Mouse (Mus musculus): Measurements from ENCODE around the gene Fam50b. TPM values are rescaled to one million over a fixed set of nuclear protein-coding genes. Genes with fewer than 3 reads are reported as not detected.

Fam50b gene
- polyA plus RNA-seq, 1 experiment from 2014 or later, result not detected

- no peak overlapping the region for H3K4me3 ChIP-seq (ENCODE audit: low read depth, low read length)
- ATAC-seq (ENCODE audit: low read depth), result no peak
- H3K36me3 ChIP-seq (ENCODE audit: control insufficient read depth, insufficient read depth, low read length), result no peaks in the 10 kb centered on the region
- H3K27me3 ChIP-seq (ENCODE audit: control insufficient read depth, insufficient read depth, low read length), result no peaks in the 10 kb centered on the region
- no peak overlapping the region for H3K4me2 ChIP-seq (ENCODE audit: low read depth, low read length)
- H3K27ac ChIP-seq (ENCODE audit: low read depth, low read length), result no peak overlapping the region
- no peak overlapping the region for H3K9ac ChIP-seq (replicated peaks; ENCODE audit: low read depth, low read length)
- no peaks in the 10 kb centered on the region for H3K9me3 ChIP-seq (ENCODE audit: control insufficient read depth, low read length)
- WGBS, result 98% methylated on average over 2 of the region's 2 CpGs
- H3K4me1 ChIP-seq (ENCODE audit: control insufficient read depth, insufficient read depth, low read length), result no peaks in the 10 kb centered on the region
These were observed 7.6 kb upstream of the Fam50b start for GRCm38 (mm10) chr13:34727060-34727459.

GRCm38 (mm10) chr13:34731551-34731950 lies 3.1 kb upstream of the Fam50b start:
- H3K36me3 ChIP-seq (ENCODE audit: control insufficient read depth, insufficient read depth, low read length), result no peaks in the 10 kb centered on the region
- H3K4me2 ChIP-seq (ENCODE audit: low read depth, low read length), result no peak overlapping the region
- H3K4me1 ChIP-seq (ENCODE audit: control insufficient read depth, insufficient read depth, low read length), result no peaks in the 10 kb centered on the region
- H3K27me3 ChIP-seq (ENCODE audit: control insufficient read depth, insufficient read depth, low read length), result no peaks in the 10 kb centered on the region
- H3K4me3 ChIP-seq (ENCODE audit: low read depth, low read length), result no peak overlapping the region
- H3K9ac ChIP-seq (replicated peaks; ENCODE audit: low read depth, low read length), result no peak overlapping the region
- no peak overlapping the region for H3K27ac ChIP-seq (ENCODE audit: low read depth, low read length)
- 91% methylated on average over 6 of the region's 6 CpGs for WGBS
- ATAC-seq (ENCODE audit: low read depth), result no peak
- no peaks in the 10 kb centered on the region for H3K9me3 ChIP-seq (ENCODE audit: control insufficient read depth, low read length)

GRCm38 (mm10) chr13:34733780-34734179 lies 870 bp upstream of the Fam50b start:
- ATAC-seq (ENCODE audit: low read depth), result no peak
- Histone ChIP-seq H3K9me3 (ENCODE audit: control insufficient read depth, low read length) (no peaks in the 10 kb centered on the region), H3K27ac (ENCODE audit: low read depth, low read length) (no peak overlapping the region), H3K4me3 (ENCODE audit: low read depth, low read length) (no peak overlapping the region), H3K4me1 (ENCODE audit: control insufficient read depth, insufficient read depth, low read length) (no peaks in the 10 kb centered on the region), H3K9ac (replicated peaks; ENCODE audit: low read depth, low read length) (no peak overlapping the region), H3K27me3 (ENCODE audit: control insufficient read depth, insufficient read depth, low read length) (no peaks in the 10 kb centered on the region), H3K4me2 (ENCODE audit: low read depth, low read length) (no peak overlapping the region), H3K36me3 (ENCODE audit: control insufficient read depth, insufficient read depth, low read length) (no peaks in the 10 kb centered on the region)
- 70% methylated on average over 1 of the region's 1 CpGs for WGBS

- no peaks in the 10 kb centered on the region for H3K4me1 ChIP-seq (ENCODE audit: control insufficient read depth, insufficient read depth, low read length)
- H3K9ac ChIP-seq (replicated peaks; ENCODE audit: low read depth, low read length), result no peak overlapping the region
- no peak overlapping the region for H3K4me2 ChIP-seq (ENCODE audit: low read depth, low read length)
- no peaks in the 10 kb centered on the region for H3K27me3 ChIP-seq (ENCODE audit: control insufficient read depth, insufficient read depth, low read length)
- WGBS, result 86% methylated on average over 7 of the region's 7 CpGs
- no peak overlapping the region for H3K4me3 ChIP-seq (ENCODE audit: low read depth, low read length)
- no peak for ATAC-seq (ENCODE audit: low read depth)
- no peaks in the 10 kb centered on the region for H3K36me3 ChIP-seq (ENCODE audit: control insufficient read depth, insufficient read depth, low read length)
- H3K9me3 ChIP-seq (ENCODE audit: control insufficient read depth, low read length), result no peaks in the 10 kb centered on the region
- no peak overlapping the region for H3K27ac ChIP-seq (ENCODE audit: low read depth, low read length)
These were observed 3.5 kb downstream of the Fam50b start for GRCm38 (mm10) chr13:34737968-34738698.

- H3K4me1 ChIP-seq (ENCODE audit: control insufficient read depth, insufficient read depth, low read length), result no peaks in the 10 kb centered on the region
- 90% methylated on average over 1 of the region's 1 CpGs for WGBS
- no peak overlapping the region for H3K4me3 ChIP-seq (ENCODE audit: low read depth, low read length)
- H3K9ac ChIP-seq (replicated peaks; ENCODE audit: low read depth, low read length), result no peak overlapping the region
- ATAC-seq (ENCODE audit: low read depth), result no peak
- no peaks in the 10 kb centered on the region for H3K36me3 ChIP-seq (ENCODE audit: control insufficient read depth, insufficient read depth, low read length)
- no peaks in the 10 kb centered on the region for H3K9me3 ChIP-seq (ENCODE audit: control insufficient read depth, low read length)
- H3K27ac ChIP-seq (ENCODE audit: low read depth, low read length), result no peak overlapping the region
- H3K4me2 ChIP-seq (ENCODE audit: low read depth, low read length), result no peak overlapping the region
- H3K27me3 ChIP-seq (ENCODE audit: control insufficient read depth, insufficient read depth, low read length), result no peaks in the 10 kb centered on the region
These were observed 4.0 kb downstream of the Fam50b start for GRCm38 (mm10) chr13:34738699-34738973.

- H3K4me2 ChIP-seq (ENCODE audit: low read depth, low read length), result no peak overlapping the region
- no peak overlapping the region for H3K4me3 ChIP-seq (ENCODE audit: low read depth, low read length)
- H3K9ac ChIP-seq (replicated peaks; ENCODE audit: low read depth, low read length), result no peak overlapping the region
- H3K4me1 ChIP-seq (ENCODE audit: control insufficient read depth, insufficient read depth, low read length), result no peaks in the 10 kb centered on the region
- H3K27me3 ChIP-seq (ENCODE audit: control insufficient read depth, insufficient read depth, low read length), result no peaks in the 10 kb centered on the region
- H3K27ac ChIP-seq (ENCODE audit: low read depth, low read length), result no peak overlapping the region
- WGBS, result 69% methylated on average over 3 of the region's 3 CpGs
- no peaks in the 10 kb centered on the region for H3K36me3 ChIP-seq (ENCODE audit: control insufficient read depth, insufficient read depth, low read length)
- no peaks in the 10 kb centered on the region for H3K9me3 ChIP-seq (ENCODE audit: control insufficient read depth, low read length)
- no peak for ATAC-seq (ENCODE audit: low read depth)
These were observed 4.4 kb downstream of the Fam50b start for GRCm38 (mm10) chr13:34739071-34739470.

- Histone ChIP-seq H3K9me3 (ENCODE audit: control insufficient read depth, low read length) (no peaks in the 10 kb centered on the region), H3K4me3 (ENCODE audit: low read depth, low read length) (no peak overlapping the region), H3K27ac (ENCODE audit: low read depth, low read length) (no peak overlapping the region), H3K27me3 (ENCODE audit: control insufficient read depth, insufficient read depth, low read length) (no peaks in the 10 kb centered on the region), H3K4me2 (ENCODE audit: low read depth, low read length) (no peak overlapping the region), H3K36me3 (ENCODE audit: control insufficient read depth, insufficient read depth, low read length) (no peaks in the 10 kb centered on the region), H3K4me1 (ENCODE audit: control insufficient read depth, insufficient read depth, low read length) (no peaks in the 10 kb centered on the region), H3K9ac (replicated peaks; ENCODE audit: low read depth, low read length) (no peak overlapping the region)
- 88% methylated on average over 9 of the region's 9 CpGs for WGBS
- no peak for ATAC-seq (ENCODE audit: low read depth)
These were observed 6.6 kb downstream of the Fam50b start for GRCm38 (mm10) chr13:34741254-34741653.

GRCm38 (mm10) chr13:34741813-34742568 lies 7.3 kb downstream of the Fam50b start:
- no peaks in the 10 kb centered on the region for H3K4me1 ChIP-seq (ENCODE audit: control insufficient read depth, insufficient read depth, low read length)
- H3K4me3 ChIP-seq (ENCODE audit: low read depth, low read length), result no peak overlapping the region
- 87% methylated on average over 3 of the region's 3 CpGs for WGBS
- no peaks in the 10 kb centered on the region for H3K36me3 ChIP-seq (ENCODE audit: control insufficient read depth, insufficient read depth, low read length)
- no peak overlapping the region for H3K4me2 ChIP-seq (ENCODE audit: low read depth, low read length)
- no peaks in the 10 kb centered on the region for H3K27me3 ChIP-seq (ENCODE audit: control insufficient read depth, insufficient read depth, low read length)
- no peak overlapping the region for H3K27ac ChIP-seq (ENCODE audit: low read depth, low read length)
- no peaks in the 10 kb centered on the region for H3K9me3 ChIP-seq (ENCODE audit: control insufficient read depth, low read length)
- no peak overlapping the region for H3K9ac ChIP-seq (replicated peaks; ENCODE audit: low read depth, low read length)
- no peak for ATAC-seq (ENCODE audit: low read depth)

GRCm38 (mm10) chr13:34746811-34747210 lies 12.2 kb downstream of the Fam50b start:
- no peaks in the 10 kb centered on the region for H3K36me3 ChIP-seq (ENCODE audit: control insufficient read depth, insufficient read depth, low read length)
- H3K4me3 ChIP-seq (ENCODE audit: low read depth, low read length), result no peak overlapping the region
- ATAC-seq (ENCODE audit: low read depth), result no peak
- no peak overlapping the region for H3K9ac ChIP-seq (replicated peaks; ENCODE audit: low read depth, low read length)
- no peak overlapping the region for H3K4me2 ChIP-seq (ENCODE audit: low read depth, low read length)
- H3K4me1 ChIP-seq (ENCODE audit: control insufficient read depth, insufficient read depth, low read length), result no peaks in the 10 kb centered on the region
- H3K27me3 ChIP-seq (ENCODE audit: control insufficient read depth, insufficient read depth, low read length), result no peaks in the 10 kb centered on the region
- 91% methylated on average over 34 of the region's 34 CpGs for WGBS
- no peak overlapping the region for H3K27ac ChIP-seq (ENCODE audit: low read depth, low read length)
- no peaks in the 10 kb centered on the region for H3K9me3 ChIP-seq (ENCODE audit: control insufficient read depth, low read length)

Measured in neural tube, embryonic 14.5 days (tissue).